Mouse (Mus musculus): ENCODE results near the gene Bbx.
A peak's percentile ranks its signal among the peaks of the same experiment; 100 is the strongest.

The Bbx gene

DNA sequence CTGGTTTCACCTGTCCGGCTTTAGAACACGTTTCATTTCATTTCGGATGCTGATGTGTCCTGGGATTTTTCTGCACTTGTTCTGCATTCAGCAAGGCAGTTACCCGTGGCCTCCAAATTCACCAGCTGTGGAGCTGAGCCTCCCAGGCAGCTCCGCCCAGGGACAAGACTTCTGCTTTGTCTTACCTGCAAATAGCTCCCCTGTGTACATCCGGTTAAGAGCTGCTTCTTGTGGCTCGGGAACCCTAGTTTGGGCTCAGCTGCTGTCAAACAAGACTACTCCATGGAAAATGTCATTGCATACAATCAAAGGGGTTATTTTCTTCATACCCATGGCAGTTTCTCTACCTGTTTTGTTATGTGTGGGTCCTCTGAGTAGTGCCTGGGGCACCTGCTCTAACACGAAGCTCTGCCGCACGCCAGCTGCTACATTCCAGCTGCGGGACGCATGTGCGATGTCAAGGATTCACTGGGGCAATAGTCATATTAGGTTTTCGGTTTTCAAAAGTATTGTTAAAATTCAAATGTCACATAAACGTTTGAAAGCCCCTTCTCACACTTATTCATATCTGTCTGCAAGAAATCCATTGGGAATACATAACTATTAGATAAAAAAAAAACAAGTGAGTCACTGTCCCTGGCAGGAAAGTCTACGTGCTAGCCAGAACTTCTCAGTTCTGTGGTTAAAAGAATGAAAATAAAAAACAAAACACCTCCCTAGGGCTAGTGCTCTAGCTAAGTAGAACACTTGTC is 264.8 kb downstream of the Bbx start:
- DNase-seq (ENCODE audit: low read depth, low spot score), result peak; percentile 68

- no peak for DNase-seq (ENCODE audit: low read depth, low spot score)
Measured at GRCm38 (mm10) chr16:50160418-50161271, 271.5 kb downstream of the Bbx start.

GRCm38 (mm10) chr16:50158546-50158945 is 273.6 kb downstream of the Bbx start:
- DNase-seq (ENCODE audit: low read depth, low spot score), result no peak

DNA sequence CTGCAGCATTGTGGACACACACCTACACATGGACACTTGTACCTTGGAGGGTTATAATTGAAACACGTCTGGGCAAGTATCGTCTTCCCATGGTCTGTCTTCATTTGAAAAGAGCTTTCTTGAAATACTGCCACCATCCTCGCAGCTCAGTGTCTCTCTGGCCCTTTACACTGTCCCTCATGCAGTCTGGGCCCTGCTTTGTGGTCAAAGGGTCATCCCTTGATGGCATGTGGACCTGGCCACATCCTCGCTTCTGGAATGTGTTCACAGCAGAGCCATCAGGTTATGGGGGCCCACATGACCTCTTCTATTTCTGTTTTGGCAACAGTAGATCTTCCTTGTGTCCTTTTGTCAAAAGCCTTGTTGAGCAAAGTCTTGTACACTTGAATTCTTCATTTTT is 282.6 kb downstream of the Bbx start:
- no peak for DNase-seq (ENCODE audit: low read depth, low spot score)

GRCm38 (mm10) chr16:50147900-50148299 is 284.3 kb downstream of the Bbx start:
- DNase-seq (ENCODE audit: low read depth, low spot score), result no peak

All from ZHBTc4 (cell line).